Mouse (Mus musculus): ENCODE measurements at regions not wholly inside any gene's neighbourhood (a gene's known extent, or its start where the extent isn't known, plus 50 kb on each side); places are given as distances from the start of the nearest gene placed in this dataset.

- TF ChIP-seq POLR2A (IDR thresholded peaks at IDR 0.05; ENCODE audit: low read depth, low read length) = no peak
- no peak for TF ChIP-seq CTCF (IDR thresholded peaks at IDR 0.05; ENCODE audit: extremely low read depth, insufficient read depth, insufficient read length, insufficient replicate concordance)
- no peak for DNase-seq (ENCODE audit: low read depth in 1 of 2, low spot score in 2 of 2)
- H3K4me1 ChIP-seq (ENCODE audit: control insufficient read depth, insufficient read depth, insufficient read length) = no peaks in the 10 kb centered on the region
- 41% methylated on average over 2 of the region's 2 CpGs for WGBS
- no peaks in the 10 kb centered on the region for H3K36me3 ChIP-seq (ENCODE audit: control insufficient read depth, insufficient read depth, low read length)
- H3K27ac ChIP-seq (ENCODE audit: insufficient read depth, low read length) = no peak overlapping the region
- H3K4me3 ChIP-seq (ENCODE audit: extremely low read depth, insufficient read depth, insufficient read length) = no peak overlapping the region
- no peaks in the 10 kb centered on the region for H3K27me3 ChIP-seq (ENCODE audit: control insufficient read depth, insufficient read depth, low read length)
Measured at GRCm38 (mm10) chr3:21878396-21878795, 198.1 kb upstream of the Tbl1xr1 start.

- DNase-seq (ENCODE audit: low read depth in 1 of 2, low spot score in 2 of 2) = no peak
- Histone ChIP-seq H3K36me3 (ENCODE audit: control insufficient read depth, insufficient read depth, low read length) (no peaks in the 10 kb centered on the region), H3K4me1 (ENCODE audit: control insufficient read depth, insufficient read depth, insufficient read length) (no peaks in the 10 kb centered on the region), H3K4me3 (ENCODE audit: extremely low read depth, insufficient read depth, insufficient read length) (no peak overlapping the region), H3K27me3 (ENCODE audit: control insufficient read depth, insufficient read depth, low read length) (no peaks in the 10 kb centered on the region), H3K27ac (ENCODE audit: insufficient read depth, low read length) (no peak overlapping the region)
- TF ChIP-seq POLR2A (IDR thresholded peaks at IDR 0.05; ENCODE audit: low read depth, low read length) = no peak
- no peak for TF ChIP-seq CTCF (IDR thresholded peaks at IDR 0.05; ENCODE audit: extremely low read depth, insufficient read depth, insufficient read length, insufficient replicate concordance)
- WGBS = 71% methylated on average over 3 of the region's 3 CpGs
Measured at GRCm38 (mm10) chr3:21884216-21884615, 192.2 kb upstream of the Tbl1xr1 start.

- Histone ChIP-seq H3K36me3 (ENCODE audit: control insufficient read depth, insufficient read depth, low read length) (no peaks in the 10 kb centered on the region), H3K27ac (ENCODE audit: insufficient read depth, low read length) (no peak overlapping the region), H3K27me3 (ENCODE audit: control insufficient read depth, insufficient read depth, low read length) (no peaks in the 10 kb centered on the region), H3K4me1 (ENCODE audit: control insufficient read depth, insufficient read depth, insufficient read length) (no peaks in the 10 kb centered on the region), H3K4me3 (ENCODE audit: extremely low read depth, insufficient read depth, insufficient read length) (no peak overlapping the region)
- DNase-seq (ENCODE audit: low read depth in 1 of 2, low spot score in 2 of 2) = no peak
- TF ChIP-seq CTCF (IDR thresholded peaks at IDR 0.05; ENCODE audit: extremely low read depth, insufficient read depth, insufficient read length, insufficient replicate concordance) = no peak
- no peak for TF ChIP-seq POLR2A (IDR thresholded peaks at IDR 0.05; ENCODE audit: low read depth, low read length)
- WGBS = 91% methylated on average over 3 of the region's 3 CpGs
Measured at GRCm38 (mm10) chr3:21888710-21889109, 187.7 kb upstream of the Tbl1xr1 start.

- Histone ChIP-seq H3K27ac (ENCODE audit: insufficient read depth, low read length) (no peak overlapping the region), H3K27me3 (ENCODE audit: control insufficient read depth, insufficient read depth, low read length) (no peaks in the 10 kb centered on the region), H3K4me1 (ENCODE audit: control insufficient read depth, insufficient read depth, insufficient read length) (no peaks in the 10 kb centered on the region), H3K4me3 (ENCODE audit: extremely low read depth, insufficient read depth, insufficient read length) (no peak overlapping the region), H3K36me3 (ENCODE audit: control insufficient read depth, insufficient read depth, low read length) (no peaks in the 10 kb centered on the region)
- no peak for TF ChIP-seq CTCF (IDR thresholded peaks at IDR 0.05; ENCODE audit: extremely low read depth, insufficient read depth, insufficient read length, insufficient replicate concordance)
- TF ChIP-seq POLR2A (IDR thresholded peaks at IDR 0.05; ENCODE audit: low read depth, low read length) = no peak
- WGBS = 89% methylated on average over 7 of the region's 7 CpGs
- DNase-seq (ENCODE audit: low read depth in 1 of 2, low spot score in 2 of 2) = no peak
Measured at GRCm38 (mm10) chr3:21891819-21892480, 184.5 kb upstream of the Tbl1xr1 start.

- H3K4me1 ChIP-seq (ENCODE audit: control insufficient read depth, insufficient read depth, insufficient read length) = no peaks in the 10 kb centered on the region
- H3K4me3 ChIP-seq (ENCODE audit: extremely low read depth, insufficient read depth, insufficient read length) = no peak overlapping the region
- H3K36me3 ChIP-seq (ENCODE audit: control insufficient read depth, insufficient read depth, low read length) = no peaks in the 10 kb centered on the region
- no peaks in the 10 kb centered on the region for H3K27me3 ChIP-seq (ENCODE audit: control insufficient read depth, insufficient read depth, low read length)
- no peak overlapping the region for H3K27ac ChIP-seq (ENCODE audit: insufficient read depth, low read length)
- 89% methylated on average over 8 of the region's 8 CpGs for WGBS
- DNase-seq (ENCODE audit: low read depth in 1 of 2, low spot score in 2 of 2) = no peak
- no peak for TF ChIP-seq POLR2A (IDR thresholded peaks at IDR 0.05; ENCODE audit: low read depth, low read length)
- no peak for TF ChIP-seq CTCF (IDR thresholded peaks at IDR 0.05; ENCODE audit: extremely low read depth, insufficient read depth, insufficient read length, insufficient replicate concordance)
Measured at GRCm38 (mm10) chr3:21892864-21893404, 183.5 kb upstream of the Tbl1xr1 start.

- Histone ChIP-seq H3K4me1 (ENCODE audit: control insufficient read depth, insufficient read depth, insufficient read length) (no peaks in the 10 kb centered on the region), H3K36me3 (ENCODE audit: control insufficient read depth, insufficient read depth, low read length) (no peaks in the 10 kb centered on the region), H3K27ac (ENCODE audit: insufficient read depth, low read length) (no peak overlapping the region), H3K4me3 (ENCODE audit: extremely low read depth, insufficient read depth, insufficient read length) (no peak overlapping the region), H3K27me3 (ENCODE audit: control insufficient read depth, insufficient read depth, low read length) (no peaks in the 10 kb centered on the region)
- 97% methylated on average over 2 of the region's 2 CpGs for WGBS
- TF ChIP-seq POLR2A (IDR thresholded peaks at IDR 0.05; ENCODE audit: low read depth, low read length) (no peak), CTCF (IDR thresholded peaks at IDR 0.05; ENCODE audit: extremely low read depth, insufficient read depth, insufficient read length, insufficient replicate concordance) (no peak)
- no peak for DNase-seq (ENCODE audit: low read depth in 1 of 2, low spot score in 2 of 2)
Measured at GRCm38 (mm10) chr3:21895551-21895950, 180.9 kb upstream of the Tbl1xr1 start.

GRCm38 (mm10) chr3:21898241-21898640 lies 178.2 kb upstream of the Tbl1xr1 start:
- no peaks in the 10 kb centered on the region for H3K36me3 ChIP-seq (ENCODE audit: control insufficient read depth, insufficient read depth, low read length)
- no peak for TF ChIP-seq POLR2A (IDR thresholded peaks at IDR 0.05; ENCODE audit: low read depth, low read length)
- no peak for TF ChIP-seq CTCF (IDR thresholded peaks at IDR 0.05; ENCODE audit: extremely low read depth, insufficient read depth, insufficient read length, insufficient replicate concordance)
- no peak for DNase-seq (ENCODE audit: low read depth in 1 of 2, low spot score in 2 of 2)
- WGBS = 70% methylated on average over 5 of the region's 5 CpGs
- no peaks in the 10 kb centered on the region for H3K4me1 ChIP-seq (ENCODE audit: control insufficient read depth, insufficient read depth, insufficient read length)
- H3K4me3 ChIP-seq (ENCODE audit: extremely low read depth, insufficient read depth, insufficient read length) = no peak overlapping the region
- H3K27me3 ChIP-seq (ENCODE audit: control insufficient read depth, insufficient read depth, low read length) = no peaks in the 10 kb centered on the region
- H3K27ac ChIP-seq (ENCODE audit: insufficient read depth, low read length) = no peak overlapping the region

Measured in spleen, adult 2 months (tissue).